Mouse (Mus musculus): Measurements from ENCODE around the gene Srpk2. TPM values are rescaled to one million over a fixed set of nuclear protein-coding genes. Genes with fewer than 3 reads are reported as not detected.

The Srpk2 gene
- polyA plus RNA-seq, 1 experiment = 4.9 TPM

GRCm38 (mm10) chr5:23665906-23666305, 18.5 kb downstream of the Srpk2 start:
- Histone ChIP-seq H3K4me3 (ENCODE audit: insufficient read depth, poor library complexity, severe bottlenecking) (no peak overlapping the region), H3K79me2 (ENCODE audit: control insufficient read depth, insufficient read depth) (no peaks in the 10 kb centered on the region), H3K36me3 (ENCODE audit: control insufficient read depth, insufficient read depth) (no peaks in the 10 kb centered on the region), H3K27me3 (ENCODE audit: control insufficient read depth, insufficient read depth, insufficient read length) (no peaks in the 10 kb centered on the region), H3K79me3 (ENCODE audit: low read depth) (no peaks in the 10 kb centered on the region), H3ac (ENCODE audit: control insufficient read depth, insufficient read length, low read depth) (no peak overlapping the region)
- no peak for TF ChIP-seq USF1 (IDR thresholded peaks at IDR 0.05; ENCODE audit: low read depth)
- TF ChIP-seq MYOD1 (IDR thresholded peaks at IDR 0.05; ENCODE audit: control insufficient read depth, insufficient read length, low read depth) = no peak
- TF ChIP-seq CEBPB (IDR thresholded peaks at IDR 0.05; ENCODE audit: low read depth) = no peak
- no peak for TF ChIP-seq CTCF (IDR thresholded peaks at IDR 0.05; ENCODE audit: control insufficient read depth, insufficient read depth, insufficient read length)
- no peak for TF ChIP-seq FOSL1 (IDR thresholded peaks at IDR 0.05; ENCODE audit: insufficient read depth, low read length, poor library complexity, severe bottlenecking)
- TF ChIP-seq MAX (IDR thresholded peaks at IDR 0.05) = no peak
- no peak for TF ChIP-seq MYOG (IDR thresholded peaks at IDR 0.05; ENCODE audit: control insufficient read depth, extremely low read depth, insufficient read length)

GRCm38 (mm10) chr5:23661191-23661590, 23.2 kb downstream of the Srpk2 start:
- H3K27me3 ChIP-seq (ENCODE audit: control insufficient read depth, insufficient read depth, insufficient read length) = no peaks in the 10 kb centered on the region
- no peak for TF ChIP-seq MYOD1 (IDR thresholded peaks at IDR 0.05; ENCODE audit: control insufficient read depth, insufficient read length, low read depth)
- TF ChIP-seq CTCF (IDR thresholded peaks at IDR 0.05; ENCODE audit: control insufficient read depth, insufficient read depth, insufficient read length) = no peak
- no peak for TF ChIP-seq MAX (IDR thresholded peaks at IDR 0.05)
- no peak for TF ChIP-seq CEBPB (IDR thresholded peaks at IDR 0.05; ENCODE audit: low read depth)
- TF ChIP-seq MYOG (IDR thresholded peaks at IDR 0.05; ENCODE audit: control insufficient read depth, extremely low read depth, insufficient read length) = no peak
- TF ChIP-seq USF1 (IDR thresholded peaks at IDR 0.05; ENCODE audit: low read depth) = no peak
- TF ChIP-seq FOSL1 (IDR thresholded peaks at IDR 0.05; ENCODE audit: insufficient read depth, low read length, poor library complexity, severe bottlenecking) = no peak

GRCm38 (mm10) chr5:23658017-23658416, 26.4 kb downstream of the Srpk2 start:
- Histone ChIP-seq H3K79me3 (ENCODE audit: low read depth) (no peaks in the 10 kb centered on the region), H3ac (ENCODE audit: control insufficient read depth, insufficient read length, low read depth) (no peak overlapping the region), H3K36me3 (ENCODE audit: control insufficient read depth, insufficient read depth) (no peaks in the 10 kb centered on the region), H3K27me3 (ENCODE audit: control insufficient read depth, insufficient read depth, insufficient read length) (no peaks in the 10 kb centered on the region), H3K79me2 (ENCODE audit: control insufficient read depth, insufficient read depth) (no peaks in the 10 kb centered on the region), H3K4me3 (ENCODE audit: insufficient read depth, poor library complexity, severe bottlenecking) (no peak overlapping the region)
- TF ChIP-seq USF1 (IDR thresholded peaks at IDR 0.05; ENCODE audit: low read depth) (no peak), MYOD1 (IDR thresholded peaks at IDR 0.05; ENCODE audit: control insufficient read depth, insufficient read length, low read depth) (no peak), CEBPB (IDR thresholded peaks at IDR 0.05; ENCODE audit: low read depth) (no peak), CTCF (IDR thresholded peaks at IDR 0.05; ENCODE audit: control insufficient read depth, insufficient read depth, insufficient read length) (no peak), MAX (IDR thresholded peaks at IDR 0.05) (no peak), MYOG (IDR thresholded peaks at IDR 0.05; ENCODE audit: control insufficient read depth, extremely low read depth, insufficient read length) (no peak), FOSL1 (IDR thresholded peaks at IDR 0.05; ENCODE audit: insufficient read depth, low read length, poor library complexity, severe bottlenecking) (no peak)

More at GRCm38 (mm10) chr5:23661191-23661590, 23.2 kb downstream of the Srpk2 start:
- H3K4me3 ChIP-seq (ENCODE audit: insufficient read depth, poor library complexity, severe bottlenecking) = no peak overlapping the region
- no peaks in the 10 kb centered on the region for H3K79me3 ChIP-seq (ENCODE audit: low read depth)
- no peak overlapping the region for H3ac ChIP-seq (ENCODE audit: control insufficient read depth, insufficient read length, low read depth)
- no peaks in the 10 kb centered on the region for H3K79me2 ChIP-seq (ENCODE audit: control insufficient read depth, insufficient read depth)
- H3K36me3 ChIP-seq (ENCODE audit: control insufficient read depth, insufficient read depth) = no peaks in the 10 kb centered on the region

- TF ChIP-seq CEBPB (IDR thresholded peaks at IDR 0.05; ENCODE audit: low read depth) (no peak), FOSL1 (IDR thresholded peaks at IDR 0.05; ENCODE audit: insufficient read depth, low read length, poor library complexity, severe bottlenecking) (no peak), MYOG (IDR thresholded peaks at IDR 0.05; ENCODE audit: control insufficient read depth, extremely low read depth, insufficient read length) (no peak), CTCF (IDR thresholded peaks at IDR 0.05; ENCODE audit: control insufficient read depth, insufficient read depth, insufficient read length) (no peak), MAX (IDR thresholded peaks at IDR 0.05) (no peak), USF1 (IDR thresholded peaks at IDR 0.05; ENCODE audit: low read depth) (no peak), MYOD1 (IDR thresholded peaks at IDR 0.05; ENCODE audit: control insufficient read depth, insufficient read length, low read depth) (no peak)
- Histone ChIP-seq H3K27me3 (ENCODE audit: control insufficient read depth, insufficient read depth, insufficient read length) (no peaks in the 10 kb centered on the region), H3K79me3 (ENCODE audit: low read depth) (no peaks in the 10 kb centered on the region), H3ac (ENCODE audit: control insufficient read depth, insufficient read length, low read depth) (no peak overlapping the region), H3K36me3 (ENCODE audit: control insufficient read depth, insufficient read depth) (no peaks in the 10 kb centered on the region), H3K79me2 (ENCODE audit: control insufficient read depth, insufficient read depth) (no peaks in the 10 kb centered on the region), H3K4me3 (ENCODE audit: insufficient read depth, poor library complexity, severe bottlenecking) (no peak overlapping the region)
These were observed 27.8 kb downstream of the Srpk2 start for GRCm38 (mm10) chr5:23656590-23656989.

- Histone ChIP-seq H3K79me2 (ENCODE audit: control insufficient read depth, insufficient read depth) (no peaks in the 10 kb centered on the region), H3K79me3 (ENCODE audit: low read depth) (no peaks in the 10 kb centered on the region), H3ac (ENCODE audit: control insufficient read depth, insufficient read length, low read depth) (no peak overlapping the region), H3K4me3 (ENCODE audit: insufficient read depth, poor library complexity, severe bottlenecking) (no peak overlapping the region), H3K36me3 (ENCODE audit: control insufficient read depth, insufficient read depth) (no peaks in the 10 kb centered on the region), H3K27me3 (ENCODE audit: control insufficient read depth, insufficient read depth, insufficient read length) (no peaks in the 10 kb centered on the region)
- no peak for TF ChIP-seq USF1 (IDR thresholded peaks at IDR 0.05; ENCODE audit: low read depth)
- no peak for TF ChIP-seq CTCF (IDR thresholded peaks at IDR 0.05; ENCODE audit: control insufficient read depth, insufficient read depth, insufficient read length)
- no peak for TF ChIP-seq MAX (IDR thresholded peaks at IDR 0.05)
- no peak for TF ChIP-seq FOSL1 (IDR thresholded peaks at IDR 0.05; ENCODE audit: insufficient read depth, low read length, poor library complexity, severe bottlenecking)
- no peak for TF ChIP-seq MYOD1 (IDR thresholded peaks at IDR 0.05; ENCODE audit: control insufficient read depth, insufficient read length, low read depth)
- no peak for TF ChIP-seq MYOG (IDR thresholded peaks at IDR 0.05; ENCODE audit: control insufficient read depth, extremely low read depth, insufficient read length)
- no peak for TF ChIP-seq CEBPB (IDR thresholded peaks at IDR 0.05; ENCODE audit: low read depth)
These were observed 29.4 kb downstream of the Srpk2 start for GRCm38 (mm10) chr5:23655030-23655429.

GRCm38 (mm10) chr5:23652326-23652725, 32.1 kb downstream of the Srpk2 start:
- Histone ChIP-seq H3ac (ENCODE audit: control insufficient read depth, insufficient read length, low read depth) (no peak overlapping the region), H3K79me2 (ENCODE audit: control insufficient read depth, insufficient read depth) (no peaks in the 10 kb centered on the region), H3K79me3 (ENCODE audit: low read depth) (no peaks in the 10 kb centered on the region), H3K27me3 (ENCODE audit: control insufficient read depth, insufficient read depth, insufficient read length) (no peaks in the 10 kb centered on the region), H3K4me3 (ENCODE audit: insufficient read depth, poor library complexity, severe bottlenecking) (no peak overlapping the region), H3K36me3 (ENCODE audit: control insufficient read depth, insufficient read depth) (no peaks in the 10 kb centered on the region)
- TF ChIP-seq MAX (IDR thresholded peaks at IDR 0.05) (no peak), FOSL1 (IDR thresholded peaks at IDR 0.05; ENCODE audit: insufficient read depth, low read length, poor library complexity, severe bottlenecking) (no peak), CTCF (IDR thresholded peaks at IDR 0.05; ENCODE audit: control insufficient read depth, insufficient read depth, insufficient read length) (no peak), USF1 (IDR thresholded peaks at IDR 0.05; ENCODE audit: low read depth) (no peak), CEBPB (IDR thresholded peaks at IDR 0.05; ENCODE audit: low read depth) (no peak), MYOD1 (IDR thresholded peaks at IDR 0.05; ENCODE audit: control insufficient read depth, insufficient read length, low read depth) (no peak), MYOG (IDR thresholded peaks at IDR 0.05; ENCODE audit: control insufficient read depth, extremely low read depth, insufficient read length) (no peak)
